Mouse (Mus musculus): ENCODE measurements around the gene Nrg3.

The Nrg3 gene

DNA sequence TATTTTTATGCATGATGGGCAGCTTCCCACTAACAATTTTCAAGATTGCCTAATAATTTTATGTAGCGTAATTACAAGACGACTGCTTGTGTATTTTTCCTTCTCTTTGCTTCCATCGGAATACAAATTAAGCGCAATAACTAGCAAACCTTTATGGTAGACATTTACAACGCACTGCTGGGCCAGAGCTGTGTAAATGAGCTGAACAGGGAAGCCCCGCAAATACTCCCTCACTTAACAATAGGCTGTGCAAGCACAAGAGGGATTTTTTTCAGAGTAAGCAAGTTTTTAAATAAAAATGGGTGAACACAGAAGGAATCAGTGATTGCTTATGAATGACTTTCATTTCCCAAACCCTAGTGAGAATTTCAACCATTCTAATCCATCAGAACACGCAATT is 513.5 kb downstream of the Nrg3 start:
- DNase-seq (ENCODE audit: low spot score): no peak

DNA sequence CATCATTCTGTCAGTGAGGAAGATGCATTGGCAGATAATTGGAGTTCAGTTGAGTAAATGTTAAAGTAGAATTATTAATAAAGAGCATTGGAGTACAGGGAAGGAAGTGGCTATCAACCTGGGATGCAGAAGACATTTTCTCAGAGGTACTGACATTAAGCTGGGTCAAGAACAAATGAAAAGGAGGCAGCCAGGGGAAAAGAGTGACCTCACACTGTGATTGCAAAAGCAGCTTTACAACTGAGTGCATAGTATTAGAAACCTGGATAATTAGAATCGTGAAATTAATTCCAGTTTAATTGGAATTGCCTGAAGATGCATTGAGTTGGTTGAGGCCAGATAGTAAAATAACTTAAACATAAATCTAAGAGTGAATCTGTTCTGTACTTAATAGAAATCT is 535.4 kb downstream of the Nrg3 start:
- DNase-seq (ENCODE audit: low spot score): no peak

DNA sequence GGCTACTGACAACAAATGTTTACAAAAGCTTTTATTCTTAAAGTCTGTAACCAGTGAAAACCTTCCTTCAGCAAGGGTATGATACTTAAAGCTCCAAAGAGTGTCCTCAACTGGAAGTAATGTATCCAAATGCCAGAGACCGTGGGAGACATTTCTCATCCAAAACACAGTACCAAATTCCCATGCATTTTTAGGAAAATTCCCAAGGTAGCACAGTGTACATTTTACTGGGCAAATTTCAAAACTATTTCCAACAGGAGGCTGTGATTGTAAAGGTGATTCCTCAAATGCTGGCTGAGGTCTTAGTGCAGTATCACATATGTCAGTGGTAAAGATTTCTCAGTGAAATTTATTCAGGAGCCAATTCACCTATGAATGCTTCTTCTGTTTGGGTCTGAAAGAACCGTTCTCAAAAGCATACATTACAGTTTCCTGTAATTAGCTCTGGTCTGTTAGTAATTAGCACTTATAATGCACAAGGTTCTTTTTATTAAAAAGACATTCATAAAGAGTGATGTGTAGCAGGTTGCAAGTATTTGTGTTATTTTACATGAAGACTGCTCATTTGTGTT is 536.3 kb downstream of the Nrg3 start:
- no peak for DNase-seq (ENCODE audit: low spot score)

- no peak for DNase-seq (ENCODE audit: low spot score)
These were observed 549.2 kb downstream of the Nrg3 start for GRCm38 (mm10) chr14:38923652-38924051.

DNA sequence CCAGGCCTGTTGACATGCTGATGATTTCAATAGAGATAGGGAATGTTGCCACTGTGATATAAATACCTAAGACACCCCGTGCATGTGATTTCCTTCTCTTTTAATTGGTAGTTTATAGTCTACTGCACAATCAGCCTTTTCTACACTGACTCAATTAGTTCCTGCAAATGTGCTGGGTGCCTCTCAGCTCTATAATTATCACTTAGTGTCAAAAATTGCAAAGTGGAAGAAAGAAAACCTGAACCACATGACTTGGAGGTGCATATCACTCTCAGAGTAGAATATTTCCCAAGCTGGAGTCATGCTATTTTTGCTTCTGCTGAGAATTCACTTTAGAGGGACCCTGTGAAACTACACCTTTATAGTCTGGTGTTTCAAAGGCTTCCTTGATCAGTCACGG is 552.1 kb downstream of the Nrg3 start:
- DNase-seq (ENCODE audit: low spot score): peak; percentile 12

GRCm38 (mm10) chr14:38870591-38870990 is 602.3 kb downstream of the Nrg3 start:
- peak; percentile 30 for DNase-seq (ENCODE audit: low spot score)

GRCm38 (mm10) chr14:38847566-38847965 is 625.3 kb downstream of the Nrg3 start:
- no peak for DNase-seq (ENCODE audit: low spot score)

DNA sequence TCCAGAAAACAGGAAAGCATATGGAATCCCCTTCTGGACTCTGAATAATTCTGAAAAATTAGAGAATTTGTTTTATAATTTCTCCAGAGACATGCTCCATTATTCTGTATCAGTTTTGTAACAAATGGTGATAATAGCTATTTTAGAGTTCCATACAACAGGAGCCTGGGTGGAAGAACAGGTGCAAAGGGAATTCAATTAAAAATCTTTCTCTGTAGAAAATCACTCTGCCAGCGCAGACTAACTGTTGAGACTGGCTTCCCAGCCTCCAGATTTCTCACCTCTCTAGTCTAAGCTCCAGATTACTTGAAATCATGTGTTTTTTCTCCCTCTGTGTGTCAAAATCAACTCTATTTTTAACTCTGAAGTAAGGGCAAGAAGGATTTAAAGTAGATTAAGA is 625.8 kb downstream of the Nrg3 start:
- peak; percentile 33 for DNase-seq (ENCODE audit: low spot score)

DNA sequence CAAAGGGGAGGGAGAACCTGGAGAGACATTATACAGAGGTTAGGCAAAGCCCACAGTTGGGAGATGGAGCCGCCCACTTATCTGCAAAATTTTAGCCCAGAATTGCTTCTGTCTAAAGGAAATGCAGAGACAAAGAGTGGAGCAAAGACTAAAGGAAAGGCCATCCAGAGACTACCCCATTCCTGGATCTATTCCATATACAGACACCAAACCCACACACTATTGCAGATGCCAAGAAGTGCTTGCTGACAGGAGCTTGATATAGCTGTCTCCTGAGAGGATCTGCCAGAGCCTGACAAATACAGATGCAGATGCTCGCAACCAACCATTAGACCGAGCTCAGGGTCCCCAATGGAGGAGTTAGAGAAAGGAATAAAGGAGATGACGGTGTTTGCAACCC is 637.9 kb downstream of the Nrg3 start:
- DNase-seq (ENCODE audit: low spot score): no peak

GRCm38 (mm10) chr14:38824891-38825290 is 648.0 kb downstream of the Nrg3 start:
- DNase-seq (ENCODE audit: low spot score): no peak

- no peak for DNase-seq (ENCODE audit: low spot score)
These were observed 675.9 kb downstream of the Nrg3 start for GRCm38 (mm10) chr14:38797027-38797426.

GRCm38 (mm10) chr14:38775291-38776116 is 697.4 kb downstream of the Nrg3 start:
- DNase-seq (ENCODE audit: low spot score): no peak

DNA sequence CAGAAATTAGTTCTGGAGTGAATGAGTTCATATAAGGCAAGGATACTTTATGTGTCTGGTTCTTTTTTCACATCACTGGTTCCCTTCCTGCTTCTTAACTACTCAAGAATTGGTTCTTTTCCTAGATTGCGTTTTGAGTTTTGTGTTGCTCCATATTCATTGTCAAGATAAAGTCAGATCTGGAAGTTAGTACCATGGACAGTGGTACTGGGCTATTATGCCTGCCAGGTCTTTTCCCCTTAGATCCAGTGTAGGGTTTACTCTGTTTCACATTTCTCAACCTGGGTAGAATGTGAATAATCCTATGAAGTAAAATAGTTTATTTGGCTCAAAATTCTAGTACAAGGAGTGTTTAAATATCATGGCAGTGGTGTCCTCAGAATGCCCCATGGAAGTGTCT is 698.1 kb downstream of the Nrg3 start:
- DNase-seq (ENCODE audit: low spot score): no peak

DNA sequence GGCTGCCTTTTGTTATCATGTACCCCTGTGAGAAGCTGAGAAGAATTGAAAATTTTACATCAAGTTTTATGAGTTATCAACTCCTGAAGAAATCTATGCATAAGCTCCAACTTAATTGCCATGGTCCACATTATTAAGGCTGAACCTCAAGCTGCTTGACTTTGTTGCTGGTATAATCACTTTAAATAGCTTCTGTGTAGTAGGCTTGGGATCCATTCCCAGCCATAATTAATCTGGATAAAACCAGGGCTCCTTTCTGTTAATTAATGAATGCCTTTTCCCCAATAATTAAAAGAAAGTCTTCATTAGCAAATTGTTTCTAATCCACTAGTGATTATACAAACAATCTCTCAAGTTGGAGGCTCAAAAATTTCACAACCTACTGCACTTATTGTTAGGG is 742.4 kb downstream of the Nrg3 start:
- no peak for DNase-seq (ENCODE audit: low spot score)

GRCm38 (mm10) chr14:38703894-38704293 is 769.0 kb downstream of the Nrg3 start:
- no peak for DNase-seq (ENCODE audit: low spot score)

GRCm38 (mm10) chr14:38702596-38703393 is 770.1 kb downstream of the Nrg3 start:
- DNase-seq (ENCODE audit: low spot score): no peak

- no peak for DNase-seq (ENCODE audit: low spot score)
These were observed 771.5 kb downstream of the Nrg3 start for GRCm38 (mm10) chr14:38701413-38701812.

DNA sequence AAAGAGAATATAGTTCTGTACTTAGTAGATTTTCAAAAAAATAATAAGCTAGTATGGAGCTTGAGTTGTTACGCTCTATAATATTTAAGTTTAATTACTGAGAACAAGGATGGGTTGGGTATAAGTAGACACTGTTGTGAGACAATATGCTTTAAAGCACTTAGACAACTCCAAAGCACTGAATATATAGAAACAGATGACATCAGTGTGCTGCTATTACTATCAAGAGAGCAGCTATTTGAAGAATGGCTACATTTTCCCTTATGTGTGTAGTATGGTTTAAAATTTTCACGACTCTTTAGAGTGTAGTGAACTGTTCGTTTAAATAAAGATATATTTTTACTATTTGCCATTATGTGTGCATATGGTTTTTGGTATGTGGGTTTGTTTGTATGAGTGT is 771.9 kb downstream of the Nrg3 start:
- no peak for DNase-seq (ENCODE audit: low spot score)

DNA sequence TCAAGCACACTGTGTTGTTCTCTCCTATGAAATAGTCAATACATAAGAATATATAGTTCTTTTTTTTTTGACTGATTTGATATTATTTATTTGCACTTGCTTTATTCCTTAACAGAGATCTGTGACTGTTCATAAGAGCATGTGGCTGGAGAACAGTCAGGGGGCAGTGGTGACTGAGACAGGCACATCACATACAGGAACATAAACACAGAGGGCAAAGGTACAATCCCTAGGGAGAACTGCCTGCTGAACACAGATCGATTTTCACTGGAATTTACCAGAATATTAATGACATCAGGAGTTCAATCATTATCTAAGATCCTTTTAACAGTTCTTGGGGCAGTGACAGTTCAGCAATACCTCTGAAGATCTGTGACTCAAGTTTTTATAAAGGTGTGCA is 812.9 kb downstream of the Nrg3 start:
- no peak for DNase-seq (ENCODE audit: low spot score)

GRCm38 (mm10) chr14:38637070-38637469 is 835.8 kb downstream of the Nrg3 start:
- DNase-seq (ENCODE audit: low spot score): no peak

GRCm38 (mm10) chr14:38630114-38630513 is 842.8 kb downstream of the Nrg3 start:
- DNase-seq (ENCODE audit: low spot score): no peak

- DNase-seq (ENCODE audit: low spot score): no peak
These were observed 843.2 kb downstream of the Nrg3 start for GRCm38 (mm10) chr14:38629671-38630070.

Data from left cerebral cortex, adult 11 months (tissue).